Mouse (Mus musculus): ENCODE data around the gene Fam167b. TPM values are rescaled to one million over a fixed set of nuclear protein-coding genes. Genes with fewer than 3 reads are reported as not detected.
A peak's percentile ranks its signal among the peaks of the same experiment; 100 is the strongest.
"Not testable (repeated sequence)": the region's sequence is repeated elsewhere in the genome, so short reads cannot be mapped to it uniquely, and the experiment has no call there.

Gene Fam167b
- polyA plus RNA-seq, 1 experiment from 2014 or later = 6.6 TPM

DNA sequence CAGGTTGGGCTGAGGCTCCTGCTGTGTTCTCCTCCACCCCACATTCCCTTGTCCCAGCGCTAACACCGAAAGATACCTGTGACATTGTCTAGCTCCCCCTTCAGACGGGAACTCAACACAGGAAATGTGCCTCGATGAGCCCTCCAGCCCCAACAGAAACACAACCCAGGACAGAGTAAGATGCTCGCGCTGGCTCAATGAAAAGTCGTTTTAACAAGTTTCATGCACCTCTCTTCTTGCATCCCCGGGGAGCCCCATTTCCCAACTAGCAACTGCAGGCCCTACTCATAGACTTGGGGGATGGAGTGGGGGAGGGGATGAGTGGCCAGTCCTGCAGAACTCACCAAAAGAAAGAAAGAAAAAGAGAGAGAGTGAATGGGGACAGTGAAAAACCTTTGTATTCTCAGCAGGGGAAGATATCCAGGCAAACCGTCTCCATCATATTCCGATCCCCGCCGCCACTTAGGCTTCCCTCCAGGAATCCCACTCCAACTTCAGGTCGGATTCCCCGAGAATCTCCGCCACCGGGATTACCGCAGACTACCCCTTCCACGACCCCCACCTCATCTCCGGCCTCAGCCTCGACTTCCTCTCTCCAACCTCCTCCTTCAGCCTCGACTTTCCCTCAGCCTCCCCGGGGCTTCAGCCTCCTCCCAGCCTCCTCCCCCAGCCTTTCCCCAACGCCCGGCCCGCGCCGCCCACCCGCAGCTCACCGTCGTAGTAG, 36.3 kb downstream of the Fam167b start:
- WGBS (ENCODE audit: insufficient replicate concordance) = under 1% methylated on average over 30 of the region's 30 CpGs

DNA sequence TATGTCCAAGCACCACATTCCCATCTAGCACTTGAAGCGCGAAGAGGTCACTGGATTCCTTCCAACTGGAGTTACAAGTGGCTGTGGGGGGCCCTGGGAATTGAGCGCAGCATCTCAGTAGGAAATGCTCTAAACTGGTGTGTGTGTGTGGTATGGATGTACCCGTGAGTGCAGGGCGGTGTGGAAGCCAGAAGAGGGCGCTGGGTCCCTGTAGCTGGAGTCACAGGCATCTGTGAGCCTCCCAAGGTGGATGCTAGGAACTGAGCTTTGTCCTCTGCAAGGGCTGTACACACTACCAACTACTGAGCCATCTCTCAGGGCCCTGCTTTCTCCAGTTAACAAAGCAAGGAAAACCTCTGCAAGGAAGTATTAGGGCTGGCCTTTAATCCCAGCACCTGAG, 38.3 kb downstream of the Fam167b start:
- WGBS (ENCODE audit: insufficient replicate concordance) = 87% methylated on average over 6 of the region's 6 CpGs
- H3K36me3 ChIP-seq = peaks cover 46% of the 10 kb centered on the region
- H3K4me2 ChIP-seq = no peak overlapping the region
- ATAC-seq (ENCODE audit: low read depth) (no peak), DNase-seq (peak; percentile 44)
- no peak overlapping the region for H3K27ac ChIP-seq
- 0 out of 2 replicates have a peak overlapping the region, but pooled peaks have one; percentile 0 for H3K4me3 ChIP-seq (replicated peaks)
- H3K4me1 ChIP-seq (replicated peaks) = peaks cover 55% of the 10 kb centered on the region
- H3K9me3 ChIP-seq (replicated peaks) = no peaks in the 10 kb centered on the region
- H3K9ac ChIP-seq = no peak overlapping the region
- H3K27me3 ChIP-seq = no peaks in the 10 kb centered on the region

More for the DNA sequence above, 36.3 kb downstream of the Fam167b start:
- H3K27me3 ChIP-seq = no peaks in the 10 kb centered on the region
- H3K4me3 ChIP-seq (replicated peaks) = peak overlapping the region; percentile 74
- H3K36me3 ChIP-seq = peaks cover 28% of the 10 kb centered on the region
- peak overlapping the region; percentile 84 for H3K27ac ChIP-seq
- no peaks in the 10 kb centered on the region for H3K9me3 ChIP-seq (replicated peaks)
- peak overlapping the region; percentile 91 for H3K9ac ChIP-seq
- H3K4me1 ChIP-seq (replicated peaks) = peaks cover 48% of the 10 kb centered on the region
- H3K4me2 ChIP-seq = peak overlapping the region; percentile 84
- ATAC-seq (ENCODE audit: low read depth) (no peak), DNase-seq (peak; percentile 29)

GRCm38 (mm10) chr4:129528901-129529300, 49.4 kb downstream of the Fam167b start:
- 86% methylated on average over 6 of the region's 6 CpGs for WGBS (ENCODE audit: insufficient replicate concordance)
- H3K9ac ChIP-seq; ATAC-seq (ENCODE audit: low read depth); H3K9me3 ChIP-seq (replicated peaks); DNase-seq; H3K4me1 ChIP-seq (replicated peaks); H3K4me3 ChIP-seq (replicated peaks); H3K4me2 ChIP-seq; H3K27ac ChIP-seq; H3K27me3 ChIP-seq: not testable (repeated sequence)
- H3K36me3 ChIP-seq = peaks cover 90% of the 10 kb centered on the region

Small RNA genes within 50 kb of the gene (microRNA-seq; reads per million reads assigned to microRNA genes)
- not detected for gene Mir8119

Other genes with a start within 250 kb of the Fam167b start
- gene Rbbp4, start 243.2 kb downstream of the Fam167b start, polyA plus RNA-seq (2015; fragmentation: Nextera tagmentation; extraction: Ambion mirVana) = 290 and 339 TPM in 2 replicates
- 30.4 and 34.6 TPM in 2 replicates for gene Zbtb8os, start 242.9 kb downstream of the Fam167b start, polyA plus RNA-seq (2015; fragmentation: Nextera tagmentation; extraction: Ambion mirVana)
- 2.4 and 2.7 TPM in 2 replicates for gene Zbtb8a, start 200.4 kb downstream of the Fam167b start, polyA plus RNA-seq (2015; fragmentation: Nextera tagmentation; extraction: Ambion mirVana)
- 0.96 and 1.6 TPM in 2 replicates for gene Zbtb8b, start 137.7 kb downstream of the Fam167b start, polyA plus RNA-seq (2015; fragmentation: Nextera tagmentation; extraction: Ambion mirVana)
- gene Bsdc1, start 117.0 kb downstream of the Fam167b start, polyA plus RNA-seq (2015; fragmentation: Nextera tagmentation; extraction: Ambion mirVana) = 48.7 and 49.9 TPM in 2 replicates
- gene Tssk3, start 87.5 kb downstream of the Fam167b start, polyA plus RNA-seq (2015; fragmentation: Nextera tagmentation; extraction: Ambion mirVana) = 0.07 TPM in 1 of 2 replicates, not detected in the other
- gene Fam229a, start 87.4 kb downstream of the Fam167b start, polyA plus RNA-seq (2015; fragmentation: Nextera tagmentation; extraction: Ambion mirVana) = 0.21 and 0.44 TPM in 2 replicates
- 82.7 and 85.9 TPM in 2 replicates for gene Marcksl1, start 65.0 kb downstream of the Fam167b start, polyA plus RNA-seq (2015; fragmentation: Nextera tagmentation; extraction: Ambion mirVana)
- 121 and 128 TPM in 2 replicates for gene Hdac1, start 35.8 kb downstream of the Fam167b start, polyA plus RNA-seq (2015; fragmentation: Nextera tagmentation; extraction: Ambion mirVana)
- 3.5 and 3.8 TPM in 2 replicates for gene Lck, start 4.9 kb downstream of the Fam167b start, polyA plus RNA-seq (2015; fragmentation: Nextera tagmentation; extraction: Ambion mirVana)
- gene Eif3i, start 22.1 kb upstream of the Fam167b start, polyA plus RNA-seq (2015; fragmentation: Nextera tagmentation; extraction: Ambion mirVana) = 211 and 222 TPM in 2 replicates
- 142 and 153 TPM in 2 replicates for gene Tmem234, start 22.1 kb upstream of the Fam167b start, polyA plus RNA-seq (2015; fragmentation: Nextera tagmentation; extraction: Ambion mirVana)
- 0.31 and 0.51 TPM in 2 replicates for gene Dcdc2b, start 35.7 kb upstream of the Fam167b start, polyA plus RNA-seq (2015; fragmentation: Nextera tagmentation; extraction: Ambion mirVana)
- gene Iqcc, start 40.5 kb upstream of the Fam167b start, polyA plus RNA-seq (2015; fragmentation: Nextera tagmentation; extraction: Ambion mirVana) = 11.0 TPM in 2 replicates
- 13.9 and 14.8 TPM in 2 replicates for gene Ccdc28b, start 45.4 kb upstream of the Fam167b start, polyA plus RNA-seq (2015; fragmentation: Nextera tagmentation; extraction: Ambion mirVana)
- gene Txlna, start 62.5 kb upstream of the Fam167b start, polyA plus RNA-seq (2015; fragmentation: Nextera tagmentation; extraction: Ambion mirVana) = 30.7 and 35.1 TPM in 2 replicates
- gene Kpna6, start 94.2 kb upstream of the Fam167b start, polyA plus RNA-seq (2015; fragmentation: Nextera tagmentation; extraction: Ambion mirVana) = 7.2 and 9.0 TPM in 2 replicates
- 4.0 and 4.4 TPM in 2 replicates for gene Tmem39b, start 118.3 kb upstream of the Fam167b start, polyA plus RNA-seq (2015; fragmentation: Nextera tagmentation; extraction: Ambion mirVana)
- 37.6 and 41.5 TPM in 2 replicates for gene Khdrbs1, start 163.8 kb upstream of the Fam167b start, polyA plus RNA-seq (2015; fragmentation: Nextera tagmentation; extraction: Ambion mirVana)
- gene Ptp4a2, start 232.7 kb upstream of the Fam167b start, polyA plus RNA-seq (2015; fragmentation: Nextera tagmentation; extraction: Ambion mirVana) = 236 and 269 TPM in 2 replicates